Mouse (Mus musculus): Measurements from ENCODE around the gene Kcnip3. TPM values are rescaled to one million over a fixed set of nuclear protein-coding genes. Genes with fewer than 3 reads are reported as not detected.

The Kcnip3 gene
- polyA plus RNA-seq, 1 experiment from 2014 or later: 3.9 TPM

- DNase-seq (ENCODE audit: low spot score, missing footprints): no peak
- H3K27ac ChIP-seq (ENCODE audit: low read depth, low read length): no peak overlapping the region
- H3K4me2 ChIP-seq: no peak overlapping the region
- H3K4me1 ChIP-seq (ENCODE audit: control insufficient read depth, insufficient read depth, low read length): no peaks in the 10 kb centered on the region
- H3K27me3 ChIP-seq (ENCODE audit: control insufficient read depth, insufficient read depth, low read length): no peaks in the 10 kb centered on the region
- no peak for ATAC-seq (ENCODE audit: low FRiP score)
- no peaks in the 10 kb centered on the region for H3K9me3 ChIP-seq (ENCODE audit: control insufficient read depth, low read length)
- no peaks in the 10 kb centered on the region for H3K36me3 ChIP-seq (ENCODE audit: control insufficient read depth, insufficient read depth, low read length)
- H3K9ac ChIP-seq (ENCODE audit: low read length): no peak overlapping the region
- 91% methylated on average over 5 of the region's 5 CpGs for WGBS
- H3K4me3 ChIP-seq (ENCODE audit: low read depth, low read length): no peak overlapping the region
These were observed 84.2 kb downstream of the Kcnip3 start for GRCm38 (mm10) chr2:127437697-127438096.

DNA sequence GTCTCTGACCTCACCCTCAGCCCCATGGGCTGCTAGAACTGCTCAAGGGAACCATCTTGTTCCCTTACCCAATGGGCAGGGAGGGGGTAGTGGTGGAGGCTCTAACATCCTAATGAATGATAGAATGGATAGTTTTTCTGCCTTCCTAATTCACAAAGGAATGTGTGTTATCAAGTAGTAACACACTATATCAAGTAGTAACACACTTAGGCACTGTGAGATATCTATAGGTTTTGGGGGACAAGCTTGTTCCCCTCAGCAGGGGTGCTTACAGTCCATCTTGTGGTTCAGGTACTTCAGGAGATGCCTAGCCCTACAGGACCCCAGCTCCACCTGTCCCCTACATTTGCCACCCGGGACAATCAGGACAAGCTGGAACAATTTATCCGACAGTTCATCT is 86.3 kb downstream of the Kcnip3 start:
- Histone ChIP-seq H3K27ac (ENCODE audit: low read depth, low read length) (no peak overlapping the region), H3K36me3 (ENCODE audit: control insufficient read depth, insufficient read depth, low read length) (no peaks in the 10 kb centered on the region), H3K4me1 (ENCODE audit: control insufficient read depth, insufficient read depth, low read length) (no peaks in the 10 kb centered on the region), H3K4me2 (no peak overlapping the region), H3K4me3 (ENCODE audit: low read depth, low read length) (no peak overlapping the region), H3K27me3 (ENCODE audit: control insufficient read depth, insufficient read depth, low read length) (no peaks in the 10 kb centered on the region), H3K9ac (ENCODE audit: low read length) (no peak overlapping the region), H3K9me3 (ENCODE audit: control insufficient read depth, low read length) (no peaks in the 10 kb centered on the region)
- DNase-seq (ENCODE audit: low spot score, missing footprints) (no peak), ATAC-seq (ENCODE audit: low FRiP score) (no peak)
- WGBS: 92% methylated on average over 2 of the region's 2 CpGs

DNA sequence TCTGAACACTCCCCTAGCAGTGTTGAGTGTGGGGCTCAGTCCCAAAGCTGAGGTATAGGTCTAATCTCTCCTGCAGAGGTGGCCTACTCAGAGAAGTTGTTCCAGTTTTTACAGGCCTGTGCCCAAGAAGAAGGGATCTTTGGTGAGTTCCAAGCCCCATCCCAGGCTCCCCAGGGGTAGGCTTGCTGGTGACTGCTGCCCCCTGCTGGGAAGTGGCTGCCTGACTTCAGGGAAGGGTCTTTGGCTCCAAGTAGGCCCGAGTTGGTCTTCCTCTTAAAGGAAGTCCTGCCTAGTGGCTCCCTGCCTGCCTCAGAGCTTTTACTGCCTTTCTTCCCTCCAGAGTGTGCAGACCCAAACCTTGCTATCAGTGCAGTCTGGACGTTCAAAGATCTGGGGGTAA is 86.8 kb downstream of the Kcnip3 start:
- WGBS: 44% methylated on average over 2 of the region's 2 CpGs
- no peaks in the 10 kb centered on the region for H3K36me3 ChIP-seq (ENCODE audit: control insufficient read depth, insufficient read depth, low read length)
- H3K27me3 ChIP-seq (ENCODE audit: control insufficient read depth, insufficient read depth, low read length): no peaks in the 10 kb centered on the region

DNA sequence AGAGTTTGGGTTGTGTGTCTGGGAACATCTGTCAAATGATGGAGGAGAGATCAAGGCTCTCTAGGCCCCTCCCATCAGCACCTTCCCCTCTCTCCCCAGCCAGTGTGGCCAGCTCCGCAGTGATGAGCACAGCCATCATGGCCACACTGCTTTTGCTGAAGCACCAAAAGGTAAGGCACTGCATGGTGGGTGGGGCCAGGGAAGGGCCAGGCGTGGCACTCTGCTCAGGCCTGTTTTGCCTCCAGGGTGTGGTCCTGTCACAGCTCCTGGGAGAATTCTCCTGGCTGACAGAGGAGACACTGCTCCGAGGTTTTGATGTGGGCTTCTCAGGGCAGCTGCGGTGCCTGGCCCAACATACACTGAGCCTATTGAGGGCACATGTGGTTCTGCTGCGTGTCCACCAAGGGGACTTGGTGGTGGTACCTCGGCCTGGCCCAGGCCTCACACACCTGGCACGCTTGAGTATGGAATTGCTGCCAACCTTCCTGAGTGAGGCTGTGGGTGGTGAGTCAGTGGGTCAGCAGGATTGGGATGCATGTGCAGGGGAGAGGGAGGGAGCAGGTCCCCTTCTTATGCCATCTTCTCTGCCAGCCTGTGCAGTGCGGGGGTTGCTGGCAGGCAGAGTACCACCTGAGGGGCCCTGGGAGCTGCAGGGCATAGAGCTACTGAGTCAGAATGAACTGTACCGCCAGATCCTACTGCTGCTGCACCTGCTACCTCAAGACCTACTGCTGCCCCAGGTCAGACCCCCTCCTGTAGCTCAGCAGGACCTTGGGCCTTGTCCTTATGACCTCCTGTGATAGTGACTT is 88.2 kb downstream of the Kcnip3 start:
- Histone ChIP-seq H3K27ac (ENCODE audit: low read depth, low read length) (no peak overlapping the region), H3K27me3 (ENCODE audit: control insufficient read depth, insufficient read depth, low read length) (no peaks in the 10 kb centered on the region), H3K9ac (ENCODE audit: low read length) (no peak overlapping the region), H3K36me3 (ENCODE audit: control insufficient read depth, insufficient read depth, low read length) (no peaks in the 10 kb centered on the region), H3K4me3 (ENCODE audit: low read depth, low read length) (no peak overlapping the region), H3K4me1 (ENCODE audit: control insufficient read depth, insufficient read depth, low read length) (no peaks in the 10 kb centered on the region), H3K9me3 (ENCODE audit: control insufficient read depth, low read length) (no peaks in the 10 kb centered on the region), H3K4me2 (no peak overlapping the region)
- ATAC-seq (ENCODE audit: low FRiP score) (no peak), DNase-seq (ENCODE audit: low spot score, missing footprints) (no peak)
- WGBS: 83% methylated on average over 9 of the region's 9 CpGs

More for the DNA sequence above, 86.8 kb downstream of the Kcnip3 start:
- no peaks in the 10 kb centered on the region for H3K4me1 ChIP-seq (ENCODE audit: control insufficient read depth, insufficient read depth, low read length)
- no peak overlapping the region for H3K4me2 ChIP-seq
- H3K4me3 ChIP-seq (ENCODE audit: low read depth, low read length): no peak overlapping the region
- ATAC-seq (ENCODE audit: low FRiP score): no peak
- H3K9ac ChIP-seq (ENCODE audit: low read length): no peak overlapping the region
- no peaks in the 10 kb centered on the region for H3K9me3 ChIP-seq (ENCODE audit: control insufficient read depth, low read length)
- no peak for DNase-seq (ENCODE audit: low spot score, missing footprints)
- H3K27ac ChIP-seq (ENCODE audit: low read depth, low read length): no peak overlapping the region

GRCm38 (mm10) chr2:127430238-127430637 is 91.7 kb downstream of the Kcnip3 start:
- ATAC-seq (ENCODE audit: low FRiP score): no peak
- DNase-seq (ENCODE audit: low spot score, missing footprints): no peak
- 28% methylated on average over 3 of the region's 3 CpGs for WGBS

GRCm38 (mm10) chr2:127424977-127425376 is 96.9 kb downstream of the Kcnip3 start, which contains the start of gene Gpat2:
TSS of gene Gpat2 (plus strand) at chr2:127425199.
- Histone ChIP-seq H3K27ac (ENCODE audit: low read depth, low read length) (no peak within 1 kb of the TSS), H3K36me3 (ENCODE audit: control insufficient read depth, insufficient read depth, low read length) (no peaks in the 10 kb centered on the region), H3K9me3 (ENCODE audit: control insufficient read depth, low read length) (peaks cover 3% of the 10 kb centered on the region; the same call in 1 of the 2 replicates), H3K4me1 (ENCODE audit: control insufficient read depth, insufficient read depth, low read length) (no peaks in the 10 kb centered on the region), H3K9ac (ENCODE audit: low read length) (no peak within 1 kb of the TSS), H3K4me2 (no peak within 1 kb of the TSS), H3K27me3 (ENCODE audit: control insufficient read depth, insufficient read depth, low read length) (no peaks in the 10 kb centered on the region), H3K4me3 (ENCODE audit: low read depth, low read length) (no peak within 1 kb of the TSS)
- whole genome bisulfite sequencing: 82% methylated on average over 17 of the region's 17 CpGs
- no peak for DNase-seq (ENCODE audit: low spot score, missing footprints)
- no peak for ATAC-seq (ENCODE audit: low FRiP score)

More at GRCm38 (mm10) chr2:127430238-127430637, 91.7 kb downstream of the Kcnip3 start:
- no peaks in the 10 kb centered on the region for H3K36me3 ChIP-seq (ENCODE audit: control insufficient read depth, insufficient read depth, low read length)
- H3K27ac ChIP-seq (ENCODE audit: low read depth, low read length): no peak overlapping the region
- H3K9me3 ChIP-seq (ENCODE audit: control insufficient read depth, low read length): no peaks in the 10 kb centered on the region
- H3K9ac ChIP-seq (ENCODE audit: low read length): no peak overlapping the region
- H3K4me3 ChIP-seq (ENCODE audit: low read depth, low read length): no peak overlapping the region
- no peaks in the 10 kb centered on the region for H3K4me1 ChIP-seq (ENCODE audit: control insufficient read depth, insufficient read depth, low read length)
- H3K4me2 ChIP-seq: no peak overlapping the region
- H3K27me3 ChIP-seq (ENCODE audit: control insufficient read depth, insufficient read depth, low read length): no peaks in the 10 kb centered on the region

DNA sequence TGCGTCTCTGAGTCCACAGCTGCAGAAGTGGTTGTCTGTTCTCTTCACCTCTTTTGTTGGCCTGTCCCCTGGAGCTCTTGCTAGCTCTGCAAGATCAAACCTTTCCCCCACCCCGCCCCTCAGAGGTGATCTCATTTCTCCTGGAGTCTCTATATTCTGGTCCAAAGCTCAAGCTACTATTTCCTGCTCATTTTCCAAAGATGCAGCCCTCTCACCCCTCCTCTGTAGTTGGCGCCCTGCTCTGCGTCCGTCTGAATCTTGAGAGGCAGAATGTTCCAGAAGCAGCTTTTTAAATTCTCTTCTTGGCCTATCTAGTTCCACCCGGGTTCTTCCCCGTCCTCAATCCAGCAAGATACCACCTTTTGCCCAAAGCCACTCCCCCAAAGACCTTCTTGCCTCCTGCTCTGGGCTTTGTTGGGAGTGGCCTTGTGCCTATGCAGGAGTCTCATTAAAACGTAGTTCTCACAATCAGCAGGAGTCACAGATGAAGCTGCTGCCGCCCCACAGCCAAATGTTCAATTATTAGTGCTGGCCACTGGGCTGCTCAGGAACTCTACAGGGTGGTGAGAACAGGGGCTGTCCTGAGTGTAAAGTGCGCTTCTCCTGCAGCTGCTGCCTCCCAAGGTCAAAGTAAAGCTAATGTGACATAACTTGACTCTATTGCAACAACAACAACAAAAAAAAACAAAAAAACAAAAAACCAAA is 103.5 kb downstream of the Kcnip3 start:
- H3K9me3 ChIP-seq (ENCODE audit: control insufficient read depth, low read length): no peaks in the 10 kb centered on the region
- H3K9ac ChIP-seq (ENCODE audit: low read length): no peak overlapping the region
- DNase-seq (ENCODE audit: low spot score, missing footprints) (no peak), ATAC-seq (ENCODE audit: low FRiP score) (no peak)
- WGBS: 74% methylated on average over 10 of the region's 10 CpGs
- no peaks in the 10 kb centered on the region for H3K4me1 ChIP-seq (ENCODE audit: control insufficient read depth, insufficient read depth, low read length)
- no peaks in the 10 kb centered on the region for H3K36me3 ChIP-seq (ENCODE audit: control insufficient read depth, insufficient read depth, low read length)
- no peaks in the 10 kb centered on the region for H3K27me3 ChIP-seq (ENCODE audit: control insufficient read depth, insufficient read depth, low read length)
- no peak overlapping the region for H3K27ac ChIP-seq (ENCODE audit: low read depth, low read length)
- no peak overlapping the region for H3K4me3 ChIP-seq (ENCODE audit: low read depth, low read length)
- no peak overlapping the region for H3K4me2 ChIP-seq

GRCm38 (mm10) chr2:127416706-127417105 is 105.2 kb downstream of the Kcnip3 start:
- Histone ChIP-seq H3K36me3 (ENCODE audit: control insufficient read depth, insufficient read depth, low read length) (no peaks in the 10 kb centered on the region), H3K9me3 (ENCODE audit: control insufficient read depth, low read length) (no peaks in the 10 kb centered on the region), H3K9ac (ENCODE audit: low read length) (no peak overlapping the region), H3K4me2 (no peak overlapping the region), H3K4me1 (ENCODE audit: control insufficient read depth, insufficient read depth, low read length) (no peaks in the 10 kb centered on the region), H3K4me3 (ENCODE audit: low read depth, low read length) (no peak overlapping the region), H3K27me3 (ENCODE audit: control insufficient read depth, insufficient read depth, low read length) (no peaks in the 10 kb centered on the region), H3K27ac (ENCODE audit: low read depth, low read length) (no peak overlapping the region)
- ATAC-seq (ENCODE audit: low FRiP score) (no peak), DNase-seq (ENCODE audit: low spot score, missing footprints) (no peak)
- 52% methylated on average over 3 of the region's 3 CpGs for WGBS

DNA sequence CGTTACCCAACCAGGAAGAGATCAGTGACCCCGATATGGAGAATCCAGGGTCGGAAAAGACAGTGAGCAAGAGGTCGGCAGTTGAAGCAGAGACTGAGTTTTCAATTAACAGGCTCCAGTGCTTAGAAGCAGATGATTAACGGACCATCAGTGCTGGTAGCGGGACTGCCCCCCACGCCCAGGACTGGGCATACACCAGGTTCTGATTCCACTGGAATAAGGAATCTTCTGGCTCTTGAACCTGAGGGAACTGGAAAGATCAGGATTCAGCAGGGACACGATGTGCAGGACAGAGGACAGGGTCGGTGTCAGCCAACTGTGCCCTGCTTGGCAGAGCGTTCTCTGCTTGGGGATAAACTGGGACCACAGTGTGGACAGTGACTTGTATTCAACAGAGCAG is 106.1 kb downstream of the Kcnip3 start:
- Histone ChIP-seq H3K4me3 (ENCODE audit: low read depth, low read length) (no peak overlapping the region), H3K4me1 (ENCODE audit: control insufficient read depth, insufficient read depth, low read length) (no peaks in the 10 kb centered on the region), H3K4me2 (no peak overlapping the region), H3K36me3 (ENCODE audit: control insufficient read depth, insufficient read depth, low read length) (no peaks in the 10 kb centered on the region), H3K27ac (ENCODE audit: low read depth, low read length) (no peak overlapping the region), H3K9ac (ENCODE audit: low read length) (no peak overlapping the region), H3K9me3 (ENCODE audit: control insufficient read depth, low read length) (no peaks in the 10 kb centered on the region), H3K27me3 (ENCODE audit: control insufficient read depth, insufficient read depth, low read length) (no peaks in the 10 kb centered on the region)
- WGBS: 77% methylated on average over 10 of the region's 10 CpGs
- ATAC-seq (ENCODE audit: low FRiP score) (no peak), DNase-seq (ENCODE audit: low spot score, missing footprints) (no peak)
